8 mouse cellular contexts compared by ENCODE assay signal in the genomic region with DNA sequence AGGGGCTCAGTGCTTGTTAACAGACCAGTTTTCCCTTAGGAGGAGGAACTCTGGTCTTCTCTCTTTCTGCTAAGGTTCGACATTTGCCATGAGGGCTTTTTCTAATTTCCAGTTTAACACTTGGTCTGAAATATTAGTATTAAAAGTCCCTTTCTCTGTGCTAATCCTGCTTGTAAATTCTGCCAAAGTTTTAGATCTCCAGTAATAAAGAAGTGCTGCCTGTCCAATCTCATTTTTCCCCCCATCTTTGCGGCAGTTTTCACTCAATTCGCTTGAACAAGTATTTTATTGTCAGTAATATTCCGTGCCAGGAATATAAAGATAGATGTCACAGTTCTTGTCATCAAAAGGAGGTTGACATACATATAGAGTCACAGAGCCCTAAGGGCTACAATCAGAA. TPM values are rescaled to one million over a fixed set of nuclear protein-coding genes. Genes with fewer than 3 reads are reported as not detected.
DNase-seq lines count a peak whose midpoint lies in the region; ATAC-seq and TF ChIP-seq lines count a peak whose summit lies in the region.

A gene (minus strand): TSS at position 101 of the 400 bp plus-strand sequence.

- no peaks in the 10 kb centered on the region for H3K27me3 ChIP-seq in embryonic facial prominence, embryonic 11.5 days (ENCODE audit: control insufficient read depth, insufficient read depth, low read length)
- H3K27me3 ChIP-seq in liver, embryonic 11.5 days (replicated peaks; ENCODE audit: control insufficient read depth, insufficient read depth, low read length), result no peaks in the 10 kb centered on the region
- H3K27me3 ChIP-seq in stomach, embryonic 16.5 days (ENCODE audit: control insufficient read depth, insufficient read depth, low read length), result no peaks in the 10 kb centered on the region

- intact Hi-C loops in left cerebral cortex, adult 2 months (cut with DNase I), result loop anchor here (2.0 kb wide), 1 partner anchor 60 kb away; no protein-coding TSS in a partner anchor
- intact Hi-C loops in heart, postnatal 36 days (cut with DNase I), result loop anchor here (2.0 to 5.0 kb wide), 3 partner anchors 30 to 95 kb away; no protein-coding TSS in a partner anchor
- intact Hi-C loops in gastrocnemius, postnatal 14 days (cut with DNase I; ENCODE audit: low total_unique reads), result no loop called here

- WGBS in embryonic facial prominence, embryonic 11.5 days, result 34% methylated on average over 4 of the region's 4 CpGs
- WGBS in liver, embryonic 11.5 days, result 39% methylated on average over 4 of the region's 4 CpGs
- WGBS in stomach, embryonic 16.5 days, result 52% methylated on average over 4 of the region's 4 CpGs

- no peaks in the 10 kb centered on the region for H3K36me3 ChIP-seq in embryonic facial prominence, embryonic 11.5 days (replicated peaks; ENCODE audit: control insufficient read depth, insufficient read depth, low read depth, low read length)
- H3K36me3 ChIP-seq in liver, embryonic 11.5 days (ENCODE audit: control insufficient read depth, insufficient read depth, low read length), result no peaks in the 10 kb centered on the region; the same call in 1 of the 2 replicates
- no peaks in the 10 kb centered on the region for H3K36me3 ChIP-seq in stomach, embryonic 16.5 days (ENCODE audit: control insufficient read depth, insufficient read depth, low read length)

- H3K4me1 ChIP-seq in embryonic facial prominence, embryonic 11.5 days (ENCODE audit: control insufficient read depth, insufficient read depth, low read length), result no peaks in the 10 kb centered on the region; the same call in 1 of the 2 replicates
- H3K4me1 ChIP-seq in liver, embryonic 11.5 days (replicated peaks; ENCODE audit: control insufficient read depth, insufficient read depth, low read length), result peaks cover 17% of the 10 kb centered on the region
- peaks cover 15% of the 10 kb centered on the region for H3K4me1 ChIP-seq in stomach, embryonic 16.5 days (ENCODE audit: control insufficient read depth, insufficient read depth, low read length)

- no peak for TF ChIP-seq CTCF in left cerebral cortex, adult 2 months (IDR thresholded peaks at IDR 0.05)

- peak within 1 kb of the TSS; percentile 77 for H3K4me3 ChIP-seq in left cerebral cortex, adult 2 months
- H3K4me3 ChIP-seq in embryonic facial prominence, embryonic 11.5 days (ENCODE audit: low read depth, low read length), result peak within 1 kb of the TSS; percentile 87
- H3K4me3 ChIP-seq in liver, embryonic 11.5 days (ENCODE audit: low read depth, low read length), result peak within 1 kb of the TSS; percentile 92
- H3K4me3 ChIP-seq in stomach, embryonic 16.5 days (replicated peaks; ENCODE audit: low read length), result peak within 1 kb of the TSS; percentile 80

- H3K27ac ChIP-seq in left cerebral cortex, adult 2 months, result peak within 1 kb of the TSS; percentile 97
- peak within 1 kb of the TSS; percentile 82 for H3K27ac ChIP-seq in embryonic facial prominence, embryonic 11.5 days (replicated peaks; ENCODE audit: low read depth, low read length)
- H3K27ac ChIP-seq in liver, embryonic 11.5 days (ENCODE audit: low read depth, low read length), result peak within 1 kb of the TSS; percentile 92
- peak within 1 kb of the TSS; percentile 96 for H3K27ac ChIP-seq in stomach, embryonic 16.5 days (ENCODE audit: low read length)

- no peaks in the 10 kb centered on the region for H3K9me3 ChIP-seq in embryonic facial prominence, embryonic 11.5 days (replicated peaks; ENCODE audit: control insufficient read depth, low read length)
- H3K9me3 ChIP-seq in liver, embryonic 11.5 days (ENCODE audit: control insufficient read depth, low read length), result no peaks in the 10 kb centered on the region
- no peaks in the 10 kb centered on the region for H3K9me3 ChIP-seq in stomach, embryonic 16.5 days (replicated peaks; ENCODE audit: control insufficient read depth, low read length)

- ATAC-seq in embryonic facial prominence, embryonic 11.5 days (replicated peaks; ENCODE audit: insufficient number of reproducible peaks, low FRiP score, low TSS enrichment, low read depth), result no peak; the same call in 1 of the 2 replicates
- ATAC-seq in liver, embryonic 11.5 days (replicated peaks; ENCODE audit: low FRiP score), result no peak
- ATAC-seq in stomach, embryonic 16.5 days (ENCODE audit: insufficient read depth, low FRiP score), result no peak

- no peak for DNase-seq in left cerebral cortex, adult 2 months (ENCODE audit: extremely low spot score in 1 of 2, low spot score in 2 of 2)
- DNase-seq in left cerebral cortex, adult 9 months (ENCODE audit: low spot score in 2 of 2), result no peak
- DNase-seq in embryonic facial prominence, embryonic 11.5 days (ENCODE audit: low spot score), result peak; percentile 9
- DNase-seq in heart, postnatal 36 days, result no peak
- no peak for DNase-seq in liver, embryonic 11.5 days (ENCODE audit: low spot score)
- no peak for DNase-seq in spleen, postnatal 4 days (ENCODE audit: low spot score in 2 of 2)
- DNase-seq in gastrocnemius, postnatal 14 days, result no peak

- H3K4me2 ChIP-seq in embryonic facial prominence, embryonic 11.5 days (ENCODE audit: low read depth, low read length), result peak within 1 kb of the TSS; percentile 76
- H3K4me2 ChIP-seq in liver, embryonic 11.5 days, result peak within 1 kb of the TSS; percentile 82
- peak within 1 kb of the TSS; percentile 91 for H3K4me2 ChIP-seq in stomach, embryonic 16.5 days (ENCODE audit: low read depth, low read length)

- H3K9ac ChIP-seq in embryonic facial prominence, embryonic 11.5 days (replicated peaks; ENCODE audit: low read length), result peak within 1 kb of the TSS; percentile 94
- H3K9ac ChIP-seq in liver, embryonic 11.5 days (ENCODE audit: low read depth, low read length), result peak within 1 kb of the TSS; percentile 88
- H3K9ac ChIP-seq in stomach, embryonic 16.5 days (ENCODE audit: low read length), result peak within 1 kb of the TSS; percentile 93

RNA-seq across cellular contexts. Expression of the gene that starts here (rescaled TPM):
- 10 to 100 TPM; 58.1 to 65.7 TPM for total RNA-seq in left cerebral cortex, adult 2 months (2021)
- 5.8 TPM in 2 replicates for polyA plus RNA-seq in embryonic facial prominence, embryonic 11.5 days (2014; fragmentation: Nextera tagmentation; extraction: Ambion mirVana)
- total RNA-seq in heart, postnatal 36 days (2021), result 10 to 100 TPM; 22.1 to 27.9 TPM
- 6.8 and 7.2 TPM in 2 replicates for polyA plus RNA-seq in liver, embryonic 11.5 days (2014; fragmentation: Nextera tagmentation; extraction: Ambion mirVana)
- polyA plus RNA-seq in stomach, embryonic 16.5 days (2015; fragmentation: Nextera tagmentation; extraction: Ambion mirVana), result 6.2 and 6.6 TPM in 2 replicates
- 10 to 100 TPM in 1 of 2 experiments, 1 to 10 TPM in 1; 9.0 to 10.1 TPM for total RNA-seq in gastrocnemius, postnatal 14 days (2021)
